Mouse (Mus musculus) cerebellum, adult 9-10 months (tissue): ENCODE measurements at regions not wholly inside any gene's neighbourhood (a gene's known extent, or its start where the extent isn't known, plus 50 kb on each side); places are given as distances from the start of the nearest gene placed in this dataset.

Experiments
- DNase-seq: peaks from one replicate; pipeline ENCODE4 v3.0.0; 2022

- DNase-seq, result no peak
Measured at GRCm38 (mm10) chr3:34522054-34522684, 128.0 kb upstream of the Sox2 start.

- DNase-seq, result no peak
Measured at GRCm38 (mm10) chr3:34521357-34522053, 128.7 kb upstream of the Sox2 start.

GRCm38 (mm10) chr3:34512503-34513145 lies 137.6 kb upstream of the Sox2 start:
- DNase-seq, result no peak

GRCm38 (mm10) chr3:34510723-34511122 lies 139.5 kb upstream of the Sox2 start:
- no peak for DNase-seq

GRCm38 (mm10) chr3:34509160-34509559 lies 141.0 kb upstream of the Sox2 start:
- DNase-seq, result no peak

GRCm38 (mm10) chr3:34504573-34504894 lies 145.7 kb upstream of the Sox2 start:
- DNase-seq, result no peak

GRCm38 (mm10) chr3:34503874-34504572 lies 146.2 kb upstream of the Sox2 start:
- no peak for DNase-seq

GRCm38 (mm10) chr3:34496839-34497238 lies 153.4 kb upstream of the Sox2 start:
- DNase-seq, result no peak

GRCm38 (mm10) chr3:34495615-34496014 lies 154.6 kb upstream of the Sox2 start:
- DNase-seq, result no peak

GRCm38 (mm10) chr3:34493921-34494320 lies 156.3 kb upstream of the Sox2 start:
- DNase-seq, result no peak

- DNase-seq, result no peak
Measured at GRCm38 (mm10) chr3:34489008-34489407, 161.2 kb upstream of the Sox2 start.

GRCm38 (mm10) chr3:34486441-34487050 lies 163.7 kb upstream of the Sox2 start:
- DNase-seq, result no peak

- DNase-seq, result no peak
Measured at GRCm38 (mm10) chr3:34485345-34486223, 164.6 kb upstream of the Sox2 start.

GRCm38 (mm10) chr3:34483934-34484333 lies 166.3 kb upstream of the Sox2 start:
- DNase-seq, result no peak

GRCm38 (mm10) chr3:34481821-34482713 lies 168.1 kb upstream of the Sox2 start:
- no peak for DNase-seq

- no peak for DNase-seq
Measured at GRCm38 (mm10) chr3:34481314-34481713, 168.9 kb upstream of the Sox2 start.

- no peak for DNase-seq
Measured at GRCm38 (mm10) chr3:34474126-34474525, 176.1 kb upstream of the Sox2 start.

GRCm38 (mm10) chr3:34470721-34471120 lies 179.5 kb upstream of the Sox2 start:
- DNase-seq, result no peak

GRCm38 (mm10) chr3:34469946-34470345 lies 180.3 kb upstream of the Sox2 start:
- DNase-seq, result no peak

GRCm38 (mm10) chr3:34466312-34466711 lies 183.9 kb upstream of the Sox2 start:
- peak; percentile 21 for DNase-seq
